Mouse (Mus musculus) ovary, postnatal 10 days (tissue): ENCODE data around the gene Exoc3l4.

ENCODE experiments used
- DNase-seq: peaks from one replicate; pipeline ENCODE4 v3.0.0; 2022; ENCODE audit warnings: low spot score

Gene Exoc3l4

DNA sequence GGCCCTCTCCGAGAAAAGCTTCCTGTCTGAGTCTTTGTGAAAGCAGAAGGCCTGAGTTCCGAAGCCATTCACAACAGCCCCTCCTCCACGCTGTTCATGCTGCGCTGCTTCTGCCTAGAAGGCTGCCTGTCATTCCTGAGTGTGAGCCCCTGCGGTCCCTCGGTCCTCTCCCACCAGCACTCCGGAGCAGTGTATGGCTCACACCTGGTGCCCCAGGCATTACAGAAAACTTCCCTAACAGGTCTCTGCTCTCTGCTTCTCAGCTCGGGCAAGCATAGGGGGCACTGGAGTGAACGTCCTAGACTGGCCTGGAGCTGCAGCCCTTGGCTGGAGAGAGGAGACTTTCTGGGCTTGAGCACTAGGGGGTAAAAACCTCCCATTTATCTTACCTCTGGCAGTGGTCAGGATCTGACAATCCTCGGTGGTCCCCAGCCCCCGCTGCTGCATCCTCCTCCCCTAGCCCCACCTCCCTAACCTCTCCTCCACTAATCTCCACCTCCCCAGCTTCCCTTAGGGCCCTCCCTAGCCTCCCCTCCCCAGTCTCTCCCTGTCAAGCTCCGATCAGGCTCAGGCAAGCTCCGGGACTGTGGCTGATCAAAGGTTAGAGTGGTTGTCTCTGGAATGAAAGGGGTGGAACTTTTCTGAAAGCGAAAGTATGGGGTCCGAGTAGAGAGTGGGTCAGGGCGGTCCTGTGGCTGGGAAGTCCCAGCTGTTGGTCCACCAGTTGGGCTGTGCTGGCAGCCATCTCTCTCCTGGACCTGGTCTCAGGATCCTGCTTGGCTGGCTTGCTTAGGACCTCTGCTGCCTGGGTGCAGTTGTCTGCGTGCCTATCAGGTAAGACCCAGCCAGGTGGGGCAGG lies at the start of gene Exoc3l4:
Exoc3l4 (plus strand) TSS at position 97 of the 859 bp plus-strand sequence.
- no peak for DNase-seq

DNA sequence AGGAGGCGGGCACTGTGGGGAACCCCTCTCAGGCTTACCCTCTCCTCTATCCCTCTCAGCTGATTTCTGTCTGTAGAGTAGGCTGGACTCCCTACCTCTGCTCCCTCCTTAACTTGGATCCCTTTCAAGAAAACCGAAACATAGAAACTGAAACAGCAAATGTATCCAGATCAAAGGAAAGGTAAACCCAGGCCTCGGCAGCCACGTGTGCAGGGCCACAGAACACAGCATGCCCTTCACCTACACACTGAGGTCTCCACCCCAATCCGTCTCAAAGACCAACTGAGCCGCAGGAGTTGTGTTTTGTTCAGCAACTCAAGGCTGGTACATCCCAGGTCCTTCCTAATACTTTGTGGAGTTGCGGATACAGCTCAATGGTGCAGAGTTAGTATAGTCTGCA lies 49.8 kb upstream of the Exoc3l4 start:
- no peak for DNase-seq

DNA sequence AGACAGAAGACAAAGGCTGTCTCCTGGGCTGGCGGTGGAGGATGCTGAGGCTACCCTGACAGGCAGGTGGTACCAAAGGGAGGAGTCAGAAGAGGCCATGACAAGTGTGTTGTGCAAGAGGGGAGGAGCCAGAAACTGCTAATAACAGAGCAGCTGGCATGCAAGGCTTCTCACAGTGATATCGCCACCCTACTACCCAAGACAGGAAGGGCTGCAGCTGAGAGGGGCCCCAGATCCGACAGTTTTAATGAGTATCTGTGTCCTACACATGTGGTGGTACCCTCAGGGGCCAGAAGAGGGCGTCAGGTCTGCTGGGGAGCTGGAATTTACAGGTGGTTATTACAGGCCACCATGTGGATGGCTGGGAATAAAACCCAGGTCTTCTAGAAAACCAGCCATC lies 46.6 kb upstream of the Exoc3l4 start:
- no peak for DNase-seq

DNA sequence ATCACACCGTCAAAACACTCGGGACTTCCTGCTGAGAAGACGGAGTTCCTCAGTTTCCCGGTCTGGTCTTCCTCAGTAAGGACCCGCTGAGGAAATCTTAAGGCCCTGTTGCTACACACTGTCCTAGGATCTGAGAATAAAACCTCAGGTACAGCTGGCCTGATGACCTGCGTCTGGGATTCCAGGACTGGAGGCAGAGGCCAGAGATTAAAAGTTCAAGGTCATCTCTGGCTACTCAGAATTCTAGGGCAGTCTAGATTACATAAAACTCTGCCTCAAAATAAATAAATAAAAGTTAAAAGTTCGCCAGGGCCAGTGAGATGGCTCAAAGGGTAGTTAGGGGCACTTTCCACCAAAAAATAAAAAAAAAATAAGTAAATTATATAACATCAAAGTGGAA lies 44.9 kb upstream of the Exoc3l4 start:
- DNase-seq: no peak

DNA sequence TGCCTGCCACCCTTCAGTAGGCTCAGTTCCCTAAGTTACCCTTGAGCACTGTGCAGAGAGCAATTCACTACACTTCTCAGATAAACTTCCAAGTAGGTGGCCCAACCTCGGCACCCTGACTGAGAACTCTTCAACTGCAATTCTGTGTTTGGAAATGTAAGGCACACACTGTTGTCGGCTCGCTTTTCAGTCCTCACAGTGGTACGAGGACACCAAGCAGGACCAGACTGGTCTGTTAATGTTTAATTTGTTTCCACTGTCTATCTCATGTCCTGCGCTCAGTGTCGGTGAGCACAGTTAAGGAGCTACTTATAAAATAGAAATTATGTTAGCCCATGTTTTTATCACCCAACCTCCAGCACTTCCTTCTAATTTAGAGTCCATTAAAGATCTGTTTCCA lies 43.4 kb upstream of the Exoc3l4 start:
- no peak for DNase-seq

DNA sequence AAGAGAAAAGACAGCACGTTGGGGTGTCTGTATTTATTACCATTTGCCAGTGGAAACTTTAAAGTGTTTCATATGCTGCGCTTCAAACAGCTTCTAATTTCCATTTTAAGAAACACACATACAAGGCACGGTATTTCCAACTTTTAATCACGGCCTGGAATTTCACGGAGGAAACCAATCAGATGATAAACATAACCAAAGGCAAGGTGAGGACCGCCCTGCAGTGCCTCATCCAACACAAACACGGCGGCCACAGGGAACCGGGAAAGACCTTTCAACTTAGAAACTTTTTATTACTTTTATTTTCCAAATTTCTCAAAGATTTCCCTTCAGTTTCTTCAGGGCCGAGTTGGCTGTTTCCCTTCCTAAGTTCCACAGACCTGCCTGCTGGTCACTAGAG lies 42.1 kb upstream of the Exoc3l4 start:
- no peak for DNase-seq

DNA sequence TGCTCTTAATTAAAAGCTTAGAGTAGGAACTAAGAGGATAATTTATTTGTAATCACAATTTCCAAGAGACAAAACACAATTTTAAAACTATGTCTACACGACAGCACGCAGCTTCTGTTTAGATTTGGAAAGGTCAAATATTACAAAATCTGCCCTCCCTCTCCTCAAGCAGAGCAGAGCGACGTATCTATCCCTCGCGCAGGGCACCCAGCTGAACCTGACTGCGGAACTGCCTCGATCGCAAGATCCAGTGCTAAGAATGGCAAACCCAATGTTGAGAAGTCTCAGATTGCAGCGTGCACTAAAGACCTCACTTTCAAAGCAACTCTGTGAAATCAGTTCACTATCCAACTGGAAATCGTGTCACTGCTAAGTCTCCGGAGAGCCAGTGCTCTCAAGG lies 41.3 kb upstream of the Exoc3l4 start:
- no peak for DNase-seq

DNA sequence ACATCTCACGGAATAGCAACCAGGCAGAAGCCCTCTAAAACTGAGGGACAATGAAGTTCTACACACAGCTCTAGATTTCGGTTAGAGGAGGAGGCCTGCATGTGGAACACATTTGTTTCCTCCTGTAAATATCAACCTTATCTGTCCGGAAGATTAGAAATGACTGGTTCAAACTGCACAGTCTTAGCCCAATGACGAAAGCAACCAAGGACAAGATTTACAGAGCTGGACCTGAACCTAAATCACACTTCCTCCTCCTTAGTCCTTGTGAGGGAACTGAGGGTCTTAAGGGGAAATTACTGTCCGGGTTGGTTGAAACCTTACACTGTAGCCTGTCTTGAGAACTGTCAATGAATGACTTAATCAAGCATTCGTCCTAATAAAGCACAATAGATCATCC lies 40.8 kb upstream of the Exoc3l4 start:
- DNase-seq: no peak

DNA sequence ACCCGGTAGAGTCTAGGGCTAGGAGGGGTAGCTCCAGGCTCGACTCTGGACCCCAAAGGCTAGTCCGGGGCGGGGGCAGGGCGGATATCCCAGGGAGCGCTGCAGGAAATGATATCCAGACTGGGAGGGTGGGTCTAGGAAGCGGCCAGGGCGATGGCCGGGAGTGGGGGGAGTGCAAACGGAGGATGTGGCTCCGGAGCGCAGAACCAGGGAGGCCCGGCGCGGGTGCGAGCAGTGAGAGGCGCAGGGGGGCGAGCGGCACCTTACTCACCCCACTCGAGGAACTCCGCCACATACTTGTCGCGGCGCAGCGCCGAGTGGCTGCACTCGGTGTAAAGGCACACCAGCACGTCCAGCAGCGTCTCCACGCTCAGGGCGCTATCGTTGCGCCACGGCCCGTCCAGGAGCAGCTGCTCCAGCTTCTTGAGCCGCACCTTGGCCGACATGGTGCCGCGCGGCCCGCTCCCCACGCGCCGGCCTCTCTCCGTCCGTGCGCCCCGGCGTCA lies 39.9 kb upstream of the Exoc3l4 start:
- peak; percentile 24 for DNase-seq

DNA sequence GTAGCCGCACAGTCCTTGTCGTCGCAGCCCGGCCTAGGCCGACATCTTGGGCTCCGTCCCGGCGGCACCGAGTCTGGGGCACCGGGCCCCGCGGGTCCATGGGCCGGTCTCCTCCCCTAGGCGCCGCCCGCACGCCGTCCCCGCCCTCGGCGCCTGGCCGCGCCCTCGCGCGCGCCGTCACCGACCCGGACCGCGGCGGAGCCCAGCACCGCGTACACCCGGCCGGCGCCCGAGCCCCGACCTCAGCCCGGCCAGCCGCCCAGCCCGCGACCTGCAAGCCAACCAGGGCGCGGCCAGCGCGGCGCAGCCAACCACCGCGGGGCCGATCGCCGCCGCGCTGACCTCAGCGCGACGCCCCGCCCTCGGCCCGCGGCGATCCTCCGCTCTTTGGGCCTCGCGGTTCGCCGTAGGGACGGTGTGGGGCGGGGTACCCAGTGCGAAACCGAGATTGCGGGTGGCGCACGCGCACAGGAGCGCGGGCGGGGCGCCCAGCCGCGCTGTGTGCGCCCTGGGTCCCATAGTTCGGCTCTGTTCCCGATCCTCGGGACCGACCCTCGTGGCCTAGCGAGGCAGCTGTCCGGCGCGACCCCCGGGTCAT lies 39.3 kb upstream of the Exoc3l4 start, which contains the start of gene Cdc42bpb:
Cdc42bpb (minus strand) TSS at position 343 of the 598 bp plus-strand sequence.
- DNase-seq: peak; percentile 78

DNA sequence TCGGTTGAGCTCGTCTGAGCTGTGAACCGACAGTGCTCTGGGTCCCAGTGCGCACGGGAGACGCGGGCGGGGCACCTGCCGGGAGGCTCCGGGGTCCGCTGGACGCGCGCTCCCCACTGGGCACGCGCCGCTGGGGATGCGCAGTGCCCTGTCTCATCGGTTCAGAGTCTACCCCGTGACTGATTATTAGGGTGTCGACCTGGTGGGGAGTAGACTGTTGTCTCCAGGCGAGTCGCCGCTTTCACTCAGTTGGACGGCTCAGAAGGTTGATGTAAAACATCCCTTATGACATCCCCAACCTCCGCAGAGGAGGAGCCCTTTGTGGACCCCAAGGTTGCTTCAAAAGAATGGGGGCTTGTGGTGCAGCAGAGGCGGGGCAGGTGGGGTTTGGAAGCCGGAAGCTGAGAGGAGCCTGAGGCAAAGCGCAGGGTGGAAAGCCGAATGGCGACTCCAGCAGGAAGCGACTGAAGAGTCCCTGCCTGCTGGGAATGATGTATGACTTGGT lies 38.8 kb upstream of the Exoc3l4 start:
- DNase-seq: no peak

DNA sequence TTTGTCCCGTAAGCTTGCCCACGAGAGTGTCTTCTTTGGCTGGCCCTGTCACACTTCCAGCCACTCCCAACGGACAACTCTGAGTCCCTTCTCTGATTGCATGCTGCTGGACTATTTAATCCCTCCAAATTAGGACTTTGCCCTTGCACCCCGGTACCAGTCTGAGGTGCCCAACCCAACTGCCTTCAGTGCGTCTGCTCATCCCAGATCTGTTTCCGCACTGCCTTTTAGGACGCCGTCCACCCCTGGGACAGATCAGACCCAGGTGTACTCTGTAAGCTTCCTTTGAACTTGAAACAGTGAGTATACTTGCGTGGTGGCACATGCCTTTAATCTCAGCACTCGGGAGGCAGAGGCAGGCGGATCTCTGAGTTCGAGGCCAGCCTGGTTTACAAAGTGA lies 38.0 kb upstream of the Exoc3l4 start:
- DNase-seq: no peak

DNA sequence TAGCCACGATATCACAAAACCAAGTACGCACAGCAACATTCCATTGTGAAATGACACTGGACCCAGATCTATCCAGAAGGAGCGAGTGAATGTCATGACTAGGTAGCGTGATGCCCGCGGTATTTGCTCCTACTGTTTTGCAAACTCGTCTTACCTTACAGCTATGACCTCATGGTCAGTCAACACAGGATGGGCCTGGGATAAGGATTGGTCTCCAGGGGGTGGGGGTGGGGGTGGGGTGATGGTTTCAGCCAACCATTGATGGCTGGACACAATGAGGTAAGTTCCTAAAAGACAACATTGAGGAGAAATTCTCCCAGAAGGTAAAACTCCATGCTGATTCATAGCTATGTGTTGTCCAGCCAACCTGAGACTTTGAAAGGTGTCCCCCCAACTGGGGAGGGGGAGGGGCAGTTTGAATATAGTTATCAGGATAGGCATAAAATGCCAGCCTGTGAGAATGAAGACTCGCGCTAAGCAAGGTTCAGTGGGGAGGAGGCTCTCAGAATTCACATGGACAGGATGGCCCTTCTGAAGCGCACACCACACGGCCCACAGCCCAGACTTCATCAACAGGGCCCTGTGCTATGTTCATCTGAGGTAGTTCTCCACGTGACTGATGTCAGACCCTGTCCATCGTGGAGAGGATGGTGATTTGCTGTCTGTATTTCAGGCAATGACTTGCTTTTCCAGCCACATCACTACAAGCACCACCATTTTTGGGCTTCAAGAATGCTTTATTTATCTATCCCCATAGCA lies 30.8 kb upstream of the Exoc3l4 start:
- DNase-seq: no peak

DNA sequence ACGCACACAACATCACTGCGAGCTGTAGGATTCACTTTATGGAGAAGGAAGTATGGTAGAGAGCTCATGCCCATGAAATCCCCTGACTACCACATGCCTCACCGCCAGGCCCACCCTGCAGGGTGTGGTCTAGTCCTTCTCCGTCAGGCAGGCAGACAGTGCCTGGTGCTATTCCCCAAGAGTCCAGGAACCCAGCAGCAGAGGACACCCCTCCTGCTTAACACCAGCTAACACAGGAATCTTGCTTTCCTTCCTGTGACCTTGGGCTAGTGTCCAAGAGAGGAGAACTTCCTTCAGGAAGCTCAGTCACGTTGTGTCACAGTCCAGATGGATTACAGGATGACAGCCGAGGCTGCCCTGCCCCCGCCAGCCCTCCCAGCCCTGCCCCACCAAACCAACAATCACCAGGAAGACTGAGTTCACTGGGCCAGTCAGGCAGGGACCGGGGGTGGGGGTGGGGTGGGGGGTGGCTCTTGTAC lies 30.1 kb upstream of the Exoc3l4 start:
- no peak for DNase-seq

DNA sequence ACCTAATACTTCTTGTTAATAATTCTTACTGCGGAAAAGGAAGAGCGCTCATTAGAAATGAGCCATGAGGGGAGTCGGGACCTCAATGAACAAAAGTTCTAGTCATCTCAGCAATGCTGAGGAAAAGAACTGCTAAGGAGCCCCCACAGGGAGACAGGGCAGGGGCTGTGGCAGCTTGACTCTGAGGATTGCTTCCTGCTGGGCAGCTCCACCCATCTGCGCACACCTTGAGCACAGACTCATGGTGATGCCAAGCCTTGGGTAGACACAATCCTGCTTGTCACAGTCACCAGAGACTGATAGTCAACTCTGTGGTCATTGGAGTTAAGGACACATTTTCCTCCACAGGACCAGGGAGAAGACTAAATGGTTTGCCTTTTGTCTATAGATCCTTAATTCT lies 29.7 kb upstream of the Exoc3l4 start:
- no peak for DNase-seq

DNA sequence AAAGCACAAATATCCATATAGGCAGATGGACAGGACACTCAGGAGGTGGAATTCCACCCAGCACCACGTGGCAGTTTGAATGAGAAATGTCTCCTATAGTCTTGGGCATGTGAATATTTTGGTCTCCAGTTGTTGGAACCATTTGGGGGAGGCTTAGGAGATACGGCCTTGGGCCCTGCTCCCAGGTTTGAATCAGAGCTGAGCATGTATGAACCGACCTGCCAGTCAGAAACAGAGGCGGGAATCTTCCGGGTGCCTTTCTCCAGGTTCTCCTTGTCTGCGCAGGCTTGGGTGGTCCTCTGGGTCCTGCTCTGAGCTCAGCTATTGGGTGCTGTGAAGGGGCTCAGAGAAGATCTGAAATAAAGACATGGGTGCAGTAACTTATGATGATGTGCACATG lies 22.8 kb upstream of the Exoc3l4 start:
- DNase-seq: no peak

DNA sequence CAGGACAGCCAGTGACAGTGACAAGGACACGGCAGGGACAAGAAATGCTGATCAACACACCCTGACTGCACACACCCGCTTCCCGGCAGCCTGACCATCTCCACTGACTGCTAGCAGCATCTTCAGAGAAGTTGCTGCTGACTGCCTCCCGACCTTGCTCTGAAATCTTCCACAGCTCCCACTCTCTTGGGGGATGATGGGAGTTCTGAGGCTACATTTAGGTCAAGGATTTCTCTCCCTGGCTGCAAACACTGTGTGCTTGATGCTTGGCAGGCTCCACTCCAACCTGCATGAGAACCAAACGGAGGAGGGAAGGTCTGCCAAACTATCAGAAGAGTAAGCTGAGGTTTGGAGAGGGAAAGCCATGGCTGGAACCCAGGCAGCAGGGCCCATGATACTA lies 19.8 kb upstream of the Exoc3l4 start:
- no peak for DNase-seq

DNA sequence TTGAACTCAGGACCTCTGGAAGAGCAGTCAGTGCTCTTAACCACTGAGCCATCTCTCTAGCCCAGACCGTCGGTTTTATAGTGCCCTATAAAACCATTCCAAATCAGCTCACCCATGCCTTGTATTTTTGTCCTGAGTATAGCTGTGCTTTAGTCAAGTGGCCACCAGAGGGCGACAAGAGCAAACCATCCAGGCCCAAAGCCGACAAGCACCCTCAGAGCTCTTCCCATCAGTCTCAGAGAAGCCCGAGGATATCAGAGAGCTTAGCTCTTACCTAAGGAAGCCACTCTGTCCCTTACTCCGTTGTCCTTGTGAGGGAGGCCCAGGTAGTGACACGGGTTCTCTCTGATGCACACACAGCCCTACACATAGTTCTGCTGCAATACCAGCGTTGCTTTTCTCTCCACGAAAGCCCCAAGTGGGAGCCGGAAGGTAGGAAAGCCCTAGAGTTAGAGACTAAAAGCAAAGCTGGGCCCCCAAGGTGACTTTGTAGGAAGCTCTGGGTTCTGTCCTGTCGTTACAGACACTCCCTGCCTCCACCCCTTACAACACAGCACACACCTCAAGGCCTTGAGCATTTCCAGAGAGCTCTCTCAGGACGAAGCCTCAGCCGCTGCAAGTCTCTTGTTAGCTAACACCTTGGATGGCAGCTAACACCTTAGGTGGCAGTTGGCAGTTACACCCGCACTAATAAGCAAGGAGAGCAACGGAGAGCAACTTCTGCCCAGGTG lies 15.2 kb upstream of the Exoc3l4 start:
- no peak for DNase-seq

DNA sequence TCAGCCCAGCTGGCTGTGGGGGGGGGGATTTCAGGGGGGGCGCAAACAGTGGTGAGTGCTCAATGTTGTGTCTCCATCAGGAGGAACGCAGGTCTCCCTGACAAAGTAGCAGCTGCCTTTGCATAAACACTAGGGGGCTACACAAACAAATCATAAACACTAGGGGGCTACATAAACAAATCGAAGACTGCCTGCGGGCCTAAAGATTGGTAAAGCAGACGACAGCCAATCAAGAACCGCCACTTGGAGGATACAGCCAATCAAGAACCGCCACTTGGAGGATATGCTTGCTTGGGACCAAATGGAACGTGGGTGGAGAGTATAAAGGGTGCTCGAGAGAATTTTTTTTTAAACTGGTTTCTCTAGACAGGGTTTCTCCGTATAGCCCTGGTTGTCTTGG lies 11.9 kb upstream of the Exoc3l4 start:
- DNase-seq: no peak

DNA sequence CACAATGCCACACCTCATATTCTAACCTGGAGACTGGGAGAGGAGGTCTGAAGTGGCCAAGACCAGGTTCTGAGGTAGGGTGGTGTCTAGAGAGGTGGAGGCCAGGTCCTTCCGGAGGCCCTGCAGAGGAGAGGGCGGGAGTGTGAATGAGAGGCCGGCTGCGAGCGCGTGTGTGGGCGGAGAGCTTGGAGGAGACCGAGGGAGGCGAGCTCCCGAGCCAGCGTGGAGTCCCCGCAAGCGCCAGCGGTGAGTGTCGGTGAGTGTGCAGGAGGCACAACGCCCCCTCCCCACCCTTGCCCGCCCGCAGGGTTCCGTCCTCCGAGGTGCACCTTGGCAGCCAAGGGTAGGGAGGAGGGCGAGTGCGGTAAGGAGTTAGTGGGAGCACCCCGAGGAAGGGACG lies 10.2 kb upstream of the Exoc3l4 start, which contains the start of gene Lbhd2:
Lbhd2 (plus strand) TSS at position 188 of the 400 bp plus-strand sequence.
- no peak for DNase-seq

DNA sequence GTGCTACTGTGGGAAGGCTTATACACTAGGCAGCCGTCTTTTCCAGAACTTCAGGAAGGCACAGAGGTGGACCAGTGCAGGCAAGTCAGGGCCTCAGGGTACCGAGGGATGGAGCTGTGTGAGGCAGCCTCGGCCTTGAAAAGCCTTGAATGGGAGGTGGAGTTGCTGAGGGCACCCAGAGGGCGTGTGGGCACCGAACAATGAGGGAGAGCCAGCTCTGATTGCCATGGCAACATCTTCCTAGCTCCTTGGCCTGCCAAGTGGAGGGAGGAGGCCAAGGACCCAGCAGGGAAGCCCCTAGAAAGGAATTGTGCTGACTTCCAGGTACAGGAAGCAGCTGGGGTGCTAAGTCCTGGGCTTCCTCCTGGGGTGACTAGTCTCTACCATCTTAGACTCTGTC lies 7.2 kb upstream of the Exoc3l4 start:
- DNase-seq: no peak
